Mouse (Mus musculus): ENCODE measurements around the gene Ugt1a1.

- TF ChIP-seq EP300 (IDR thresholded peaks at IDR 0.05; ENCODE audit: insufficient read depth, low read depth, low read length) (no peak), CTCF (IDR thresholded peaks at IDR 0.05; ENCODE audit: low read depth, low read length) (no peak), POLR2A (IDR thresholded peaks at IDR 0.05; ENCODE audit: insufficient read depth, low read length) (no peak)
Observed at GRCm38 (mm10) chr1:88253540-88253939, 41.8 kb downstream of the Ugt1a1 start.

Data from ES-Bruce4 (cell line).